Comparison of ENCODE assay signal across 9 mouse cellular contexts in the genomic region with DNA sequence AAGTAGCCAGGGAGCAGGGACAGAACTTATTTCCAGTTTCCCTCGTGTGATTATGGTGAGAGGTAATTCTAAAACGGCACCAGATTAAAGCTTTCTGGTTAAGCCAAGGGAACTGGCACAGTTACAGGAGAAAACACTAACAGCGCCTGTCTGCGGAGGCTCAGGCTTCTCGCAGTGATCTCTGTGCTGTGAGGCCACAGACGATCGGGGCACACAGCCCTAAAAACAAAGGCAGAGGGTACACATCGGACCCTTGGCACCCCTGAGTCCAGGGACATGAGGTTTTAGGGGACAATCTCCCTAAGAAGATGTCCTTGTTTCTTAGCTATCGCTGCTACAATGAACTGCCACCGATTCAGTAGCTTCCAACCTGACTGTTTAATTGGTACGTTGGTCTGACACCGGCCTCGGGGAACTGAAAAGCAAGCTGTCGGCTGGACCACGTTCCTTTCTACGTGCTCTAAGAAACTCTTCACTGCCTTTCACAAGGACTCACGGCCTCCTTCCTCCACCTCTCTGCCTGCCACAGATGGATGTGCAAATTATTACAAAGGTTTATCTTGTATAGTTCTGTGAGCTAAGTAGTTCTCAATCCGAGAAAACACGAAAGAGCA.
A peak's percentile ranks its signal among the peaks of the same experiment; 100 is the strongest.
DNase-seq lines count a peak whose midpoint lies in the region; ATAC-seq and TF ChIP-seq lines count a peak whose summit lies in the region.
"Had no signal": no experiment of that assay in that cellular context is flagged by ENCODE, and none has a peak within 500 bp of the region (broad histone marks: within the 10 kb centered on the region; RNA-seq: fewer than 3 reads in every experiment).

No protein-coding gene starts in this region.

- peak overlapping the region; percentile 57 for H3K9ac ChIP-seq in kidney, embryonic 16.5 days (replicated peaks; ENCODE audit: low read length)
- peak overlapping the region; percentile 49; the same call in 1 of the 2 replicates for H3K9ac ChIP-seq in hindbrain, embryonic 13.5 days
- H3K9ac ChIP-seq: embryonic facial prominence, embryonic 15.5 days had no signal

- TF ChIP-seq POLR2A in cerebellum, adult 2 months (IDR thresholded peaks at IDR 0.05; ENCODE audit: borderline replicate concordance, insufficient read depth, low read length) = no peak

- no peak overlapping the region for H3K4me2 ChIP-seq in kidney, embryonic 16.5 days (replicated peaks; ENCODE audit: low read depth, low read length)
- peak overlapping the region; percentile 34; the same call in 1 of the 2 replicates for H3K4me2 ChIP-seq in hindbrain, embryonic 13.5 days
- H3K4me2 ChIP-seq: embryonic facial prominence, embryonic 15.5 days had no signal

- ATAC-seq in kidney, embryonic 16.5 days (ENCODE audit: low FRiP score, low TSS enrichment) = no peak
- ATAC-seq in hindbrain, embryonic 13.5 days (ENCODE audit: low FRiP score) = no peak

- no peaks in the 10 kb centered on the region for H3K36me3 ChIP-seq in kidney, embryonic 16.5 days (ENCODE audit: insufficient read depth, low read length)
- no peaks in the 10 kb centered on the region for H3K36me3 ChIP-seq in hindbrain, embryonic 13.5 days
- H3K36me3 ChIP-seq: embryonic facial prominence, embryonic 15.5 days had no signal

- no peak overlapping the region for H3K27ac ChIP-seq in cerebellum, adult 2 months (ENCODE audit: insufficient read depth, low read length)
- H3K27ac ChIP-seq in kidney, embryonic 16.5 days (ENCODE audit: low read length) = peak overlapping the region; percentile 26; the same call in 1 of the 2 replicates
- H3K27ac ChIP-seq in hindbrain, embryonic 13.5 days = no peak overlapping the region
- H3K27ac ChIP-seq: embryonic facial prominence, embryonic 15.5 days had no signal

- DNase-seq in cerebellum, adult 2 months = peak; percentile 19 to 34
- no peak for DNase-seq in cerebellum, adult 9-10 months
- DNase-seq in kidney, postnatal 25 days = no peak
- DNase-seq in retina, postnatal 7 days (ENCODE audit: low read depth, low spot score) = peak; percentile 8
- no peak for DNase-seq in right cerebral cortex, postnatal 10 days (ENCODE audit: low spot score in 2 of 2)
- no peak for DNase-seq in MN1 (ENCODE audit: low spot score)

- H3K9me3 ChIP-seq in kidney, embryonic 16.5 days (ENCODE audit: low read length) = no peaks in the 10 kb centered on the region
- no peaks in the 10 kb centered on the region for H3K9me3 ChIP-seq in hindbrain, embryonic 13.5 days
- H3K9me3 ChIP-seq: embryonic facial prominence, embryonic 15.5 days had no signal

- H3K4me1 ChIP-seq in cerebellum, adult 2 months (ENCODE audit: control insufficient read depth, insufficient read depth, low read length) = peaks cover 9% of the 10 kb centered on the region; the same call in 1 of the 2 replicates
- peaks cover 73% of the 10 kb centered on the region for H3K4me1 ChIP-seq in kidney, embryonic 16.5 days (ENCODE audit: insufficient read depth, low read length)
- peaks cover 43% of the 10 kb centered on the region for H3K4me1 ChIP-seq in hindbrain, embryonic 13.5 days (replicated peaks)

- H3K4me3 ChIP-seq in cerebellum, adult 2 months (replicated peaks; ENCODE audit: insufficient read depth, low read depth, low read length) = peak overlapping the region; percentile 58
- no peak overlapping the region for H3K4me3 ChIP-seq in kidney, embryonic 16.5 days (ENCODE audit: low read length)
- H3K4me3 ChIP-seq in hindbrain, embryonic 13.5 days = no peak overlapping the region
- H3K4me3 ChIP-seq: embryonic facial prominence, embryonic 15.5 days had no signal

- no peaks in the 10 kb centered on the region for H3K27me3 ChIP-seq in cerebellum, adult 2 months (ENCODE audit: control insufficient read depth, insufficient read depth, low read length)
- H3K27me3 ChIP-seq in kidney, embryonic 16.5 days (ENCODE audit: insufficient read depth, low read length) = no peaks in the 10 kb centered on the region
- H3K27me3 ChIP-seq in hindbrain, embryonic 13.5 days = no peaks in the 10 kb centered on the region
- H3K27me3 ChIP-seq: embryonic facial prominence, embryonic 15.5 days had no signal

- TF ChIP-seq CTCF in cerebellum, adult 2 months (IDR thresholded peaks at IDR 0.05; ENCODE audit: borderline replicate concordance, insufficient read depth, low read depth, low read length) = no peak

- 16% methylated on average over 19 of the region's 19 CpGs for WGBS in cerebellum, adult 2 months
- WGBS in kidney, embryonic 16.5 days = 65% methylated on average over 19 of the region's 19 CpGs
- WGBS in hindbrain, embryonic 13.5 days = 40% methylated on average over 19 of the region's 19 CpGs

Comparison
In these comparisons a context has a peak if more than half of its experiments do, and no peak if none do; other contexts are left out.
1. DNase-seq: peak in cerebellum, adult 2 months (2 of 2) and retina, postnatal 7 days (single experiment); none in cerebellum, adult 9-10 months (single experiment), kidney, postnatal 25 days (0 of 2), right cerebral cortex, postnatal 10 days (0 of 2) and MN1 (single experiment).